Mouse (Mus musculus) c-Kit-negative CD71-positive TER-119-positive erythroid progenitor cells, embryonic 14.5 days (primary cell): Measurements from ENCODE around the gene Pla2g16.

Source experiments
- DNase-seq: peaks from one replicate; pipeline ENCODE4 v3.0.0-alpha.2; 2013; ENCODE audit warnings: low read depth, low spot score

The Pla2g16 gene

DNA sequence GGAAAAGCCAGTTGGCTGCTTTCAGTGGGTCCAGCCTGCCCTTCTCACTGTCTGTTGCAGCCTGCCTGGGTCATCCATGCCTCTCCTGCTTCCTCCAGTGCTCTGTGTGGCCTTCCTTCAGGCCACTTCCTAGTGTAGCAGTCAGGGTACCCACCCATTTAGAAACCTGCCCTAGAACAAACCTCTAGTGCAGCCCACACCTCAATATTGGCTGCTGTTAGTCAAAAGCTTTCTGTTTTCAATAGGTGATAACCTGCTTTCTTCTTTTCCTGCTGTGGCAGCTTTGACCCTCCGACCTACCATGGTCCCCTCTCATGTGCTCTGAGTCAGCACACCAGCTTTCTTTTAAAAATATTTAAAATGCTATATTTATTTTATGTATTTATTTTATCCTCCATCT lies 7.2 kb downstream of the Pla2g16 start:
- no peak for DNase-seq

DNA sequence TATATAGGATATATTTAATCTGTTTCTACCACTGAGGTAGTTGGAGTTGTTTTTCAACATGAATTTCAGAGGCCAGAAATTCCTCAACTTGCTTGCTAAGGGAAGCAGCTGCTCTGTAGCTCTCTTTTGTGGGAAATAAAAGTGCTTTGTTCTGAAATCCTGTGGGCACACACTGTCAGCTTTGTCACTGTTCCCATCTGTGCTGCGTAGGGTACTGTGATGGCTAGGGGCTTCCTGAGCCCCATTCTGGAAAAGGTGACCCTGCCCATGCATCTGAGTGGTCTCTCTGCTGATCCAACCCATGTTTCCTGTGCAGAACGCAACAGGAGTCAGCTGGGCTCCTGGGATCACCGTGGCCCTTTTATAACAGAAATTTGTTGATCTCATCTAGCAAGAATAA lies 9.6 kb downstream of the Pla2g16 start:
- DNase-seq: no peak

- DNase-seq: no peak
Observed at GRCm38 (mm10) chr19:7568364-7568763, 11.1 kb downstream of the Pla2g16 start.

DNA sequence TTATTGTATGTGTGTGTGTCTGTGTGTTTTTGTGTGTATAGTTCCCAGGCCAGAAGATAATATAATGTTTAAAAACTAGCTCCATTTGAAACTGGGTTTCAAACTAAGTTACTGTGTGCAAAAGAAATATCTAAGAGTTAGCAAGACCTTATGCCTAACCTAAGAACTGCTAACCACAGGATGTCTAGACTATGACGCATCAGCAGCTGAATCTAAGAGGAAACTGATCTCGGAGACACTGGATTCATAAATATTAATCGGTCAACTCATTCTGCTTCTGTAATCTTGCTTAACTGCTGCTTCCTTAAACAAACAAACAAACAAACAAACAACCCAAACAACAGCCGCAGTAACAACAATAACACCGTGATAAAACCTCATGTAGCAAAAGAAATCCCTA lies 12.4 kb downstream of the Pla2g16 start:
- no peak for DNase-seq

- no peak for DNase-seq
Observed at GRCm38 (mm10) chr19:7576180-7576579, 18.9 kb downstream of the Pla2g16 start.

GRCm38 (mm10) chr19:7577710-7578109 lies 20.5 kb downstream of the Pla2g16 start:
- no peak for DNase-seq

- no peak for DNase-seq
Observed at GRCm38 (mm10) chr19:7581042-7581441, 23.8 kb downstream of the Pla2g16 start.

DNA sequence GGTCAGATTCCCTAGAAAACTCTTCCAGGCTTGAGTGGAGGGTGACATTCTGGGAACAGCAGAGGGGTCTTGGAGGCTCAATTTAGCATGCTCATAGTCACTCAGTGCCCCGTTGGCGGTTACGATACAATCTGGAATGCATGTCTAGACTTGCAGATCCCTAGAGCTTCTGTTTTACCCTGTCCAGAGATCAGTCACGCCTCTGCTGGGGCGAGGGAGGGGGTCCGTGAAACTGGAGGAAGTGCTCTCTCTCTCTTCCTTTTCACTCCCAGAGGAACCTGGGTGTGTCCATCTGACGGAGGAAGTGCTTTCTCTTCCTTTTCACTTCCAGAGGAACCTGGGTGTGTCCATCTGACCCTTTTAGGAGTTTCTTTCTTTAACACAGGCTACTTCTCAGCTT lies 25.8 kb downstream of the Pla2g16 start:
- no peak for DNase-seq

GRCm38 (mm10) chr19:7583599-7583998 lies 26.3 kb downstream of the Pla2g16 start:
- no peak for DNase-seq

DNA sequence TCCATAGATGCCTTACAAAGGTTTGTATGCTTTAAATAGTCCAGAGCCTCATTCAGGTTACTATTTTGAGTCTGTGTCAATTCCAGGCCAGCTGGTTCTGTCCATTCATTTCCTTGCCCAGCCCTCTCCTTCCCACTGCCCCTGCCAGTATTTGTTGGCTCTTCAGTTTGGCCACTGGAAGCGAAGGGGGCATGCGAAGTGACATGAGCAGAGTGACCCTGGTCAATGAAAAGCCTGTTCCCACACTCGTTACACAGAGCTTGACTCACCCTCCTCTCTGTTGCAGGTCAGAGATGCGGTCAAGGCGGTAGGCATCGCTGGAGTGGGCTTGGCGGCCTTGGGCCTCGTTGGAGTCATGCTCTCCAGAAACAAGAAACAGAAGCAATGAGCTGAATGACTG lies 28.0 kb downstream of the Pla2g16 start:
- no peak for DNase-seq

DNA sequence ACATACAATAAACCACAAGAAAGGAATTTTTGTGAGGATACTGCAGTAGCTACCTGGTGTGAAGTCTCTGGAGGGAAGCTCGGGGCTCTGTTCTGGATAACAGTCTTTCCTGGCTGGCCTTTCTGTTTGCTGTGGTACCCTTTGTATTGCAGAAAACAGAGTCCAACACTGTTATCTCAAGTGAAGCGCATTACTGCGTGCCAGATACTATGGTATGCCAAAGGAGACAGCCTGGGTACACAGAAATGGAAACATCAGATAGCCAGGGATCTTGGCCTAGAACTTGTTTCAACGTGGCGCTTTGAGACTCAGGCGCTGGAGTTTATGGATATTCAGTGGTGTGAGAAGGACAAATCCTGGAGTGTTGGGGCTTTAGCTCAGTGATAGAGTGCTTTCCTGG lies 28.5 kb downstream of the Pla2g16 start:
- DNase-seq: no peak

- no peak for DNase-seq
Observed at GRCm38 (mm10) chr19:7590795-7591194, 33.5 kb downstream of the Pla2g16 start.

DNA sequence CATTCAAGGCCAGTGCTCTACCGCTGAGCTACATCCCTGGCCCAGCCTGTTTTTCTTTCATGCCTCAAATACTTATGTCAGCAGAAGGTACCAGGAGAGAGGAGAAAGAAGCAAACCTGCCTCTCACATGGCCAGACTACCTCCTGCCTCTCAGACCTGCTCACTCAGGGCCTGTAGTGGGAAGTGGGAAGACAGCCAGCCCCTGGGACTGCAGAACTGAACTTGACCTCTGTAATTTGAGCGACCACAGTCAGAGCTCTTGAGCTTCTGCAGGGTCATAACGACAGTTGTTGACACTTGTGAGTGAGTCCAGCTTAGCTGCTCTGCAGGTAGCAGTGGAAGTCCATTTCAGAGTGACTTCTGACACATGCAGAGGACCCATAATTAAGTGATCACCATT lies 34.8 kb downstream of the Pla2g16 start:
- no peak for DNase-seq

- peak; percentile 17 for DNase-seq
Observed at GRCm38 (mm10) chr19:7595534-7595933, 38.3 kb downstream of the Pla2g16 start.

GRCm38 (mm10) chr19:7598481-7598880 lies 41.2 kb downstream of the Pla2g16 start:
- DNase-seq: no peak

DNA sequence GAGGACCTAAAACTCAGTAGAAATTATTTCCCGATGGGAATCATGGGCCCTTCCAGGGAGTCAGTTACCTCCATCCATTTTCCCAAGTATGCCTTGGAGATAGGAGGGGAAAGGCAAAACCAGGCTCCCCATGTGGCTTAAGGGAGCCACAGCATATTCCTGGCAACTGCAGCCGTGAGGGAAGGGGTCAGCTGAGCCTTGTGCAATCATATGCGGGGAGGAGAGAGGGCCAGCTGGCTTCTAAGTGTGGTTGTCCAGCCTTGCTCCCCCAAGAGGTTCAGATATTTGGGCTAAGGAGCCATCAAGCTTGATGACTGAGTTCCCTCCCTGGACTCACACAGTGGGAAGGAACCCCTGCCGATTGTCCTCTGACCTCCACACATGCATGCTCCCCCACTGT lies 44.3 kb downstream of the Pla2g16 start:
- DNase-seq: no peak

GRCm38 (mm10) chr19:7604107-7604506 lies 46.8 kb downstream of the Pla2g16 start:
- DNase-seq: no peak

DNA sequence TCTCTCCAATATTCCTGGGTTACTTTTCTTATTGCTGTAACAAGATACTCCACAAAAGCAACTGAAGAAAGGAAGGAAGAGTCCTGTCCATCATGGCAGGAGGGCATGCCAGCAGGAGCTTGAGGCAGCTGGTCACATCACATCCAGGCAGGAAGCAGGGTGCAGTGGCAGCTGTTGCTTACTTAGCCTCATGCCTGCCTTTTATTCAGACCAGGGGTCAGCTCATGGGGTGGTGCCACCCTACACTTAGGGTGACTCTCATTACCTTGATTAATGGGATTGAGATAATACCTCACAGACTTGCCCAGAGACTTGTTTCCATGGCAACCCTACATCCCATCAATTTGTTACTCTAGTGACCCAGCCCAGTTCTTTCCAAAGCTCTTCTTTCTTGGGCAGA lies 47.8 kb downstream of the Pla2g16 start:
- DNase-seq: no peak

DNA sequence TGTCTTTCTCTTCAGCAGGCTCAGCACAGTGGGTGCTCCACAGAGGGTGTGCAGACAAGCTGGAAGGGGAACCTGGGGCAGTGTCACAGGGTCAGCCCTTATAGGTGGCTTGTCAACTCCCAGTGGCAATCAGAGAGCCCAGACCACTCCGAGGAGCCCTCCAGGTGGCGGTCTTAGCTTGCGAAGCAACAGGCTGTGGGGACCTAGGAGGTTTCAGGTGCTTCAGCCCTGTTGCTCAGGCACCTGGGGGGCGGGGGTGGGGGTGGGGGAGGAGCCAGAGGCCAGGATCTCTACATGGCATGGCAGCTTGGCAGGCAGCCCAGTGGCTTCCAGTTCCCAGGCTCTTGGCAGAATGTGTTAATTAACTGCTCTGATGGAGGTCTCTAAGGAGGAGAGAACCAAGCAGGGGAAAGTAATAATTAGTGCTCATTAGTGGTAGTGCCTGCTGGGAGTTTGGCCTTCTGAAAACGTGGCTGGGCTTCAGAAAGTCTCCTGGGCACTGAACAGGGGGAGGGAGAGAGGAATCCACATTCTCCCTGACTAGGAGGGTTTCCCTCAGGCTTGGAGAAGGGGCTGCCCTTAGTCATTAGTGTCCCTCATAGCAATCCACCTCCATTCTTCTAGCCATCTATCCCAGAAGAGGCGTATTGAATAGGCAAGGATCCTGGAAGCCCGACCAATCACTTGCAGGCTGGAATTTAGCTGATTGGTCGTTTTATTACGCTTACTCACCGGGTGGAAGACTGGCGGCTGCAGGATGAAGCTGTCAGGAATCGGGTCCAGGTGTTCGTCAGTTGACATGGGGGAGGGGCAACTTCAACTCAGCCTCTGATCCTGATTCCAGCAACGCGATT lies 48.9 kb downstream of the Pla2g16 start:
- DNase-seq: no peak

DNA sequence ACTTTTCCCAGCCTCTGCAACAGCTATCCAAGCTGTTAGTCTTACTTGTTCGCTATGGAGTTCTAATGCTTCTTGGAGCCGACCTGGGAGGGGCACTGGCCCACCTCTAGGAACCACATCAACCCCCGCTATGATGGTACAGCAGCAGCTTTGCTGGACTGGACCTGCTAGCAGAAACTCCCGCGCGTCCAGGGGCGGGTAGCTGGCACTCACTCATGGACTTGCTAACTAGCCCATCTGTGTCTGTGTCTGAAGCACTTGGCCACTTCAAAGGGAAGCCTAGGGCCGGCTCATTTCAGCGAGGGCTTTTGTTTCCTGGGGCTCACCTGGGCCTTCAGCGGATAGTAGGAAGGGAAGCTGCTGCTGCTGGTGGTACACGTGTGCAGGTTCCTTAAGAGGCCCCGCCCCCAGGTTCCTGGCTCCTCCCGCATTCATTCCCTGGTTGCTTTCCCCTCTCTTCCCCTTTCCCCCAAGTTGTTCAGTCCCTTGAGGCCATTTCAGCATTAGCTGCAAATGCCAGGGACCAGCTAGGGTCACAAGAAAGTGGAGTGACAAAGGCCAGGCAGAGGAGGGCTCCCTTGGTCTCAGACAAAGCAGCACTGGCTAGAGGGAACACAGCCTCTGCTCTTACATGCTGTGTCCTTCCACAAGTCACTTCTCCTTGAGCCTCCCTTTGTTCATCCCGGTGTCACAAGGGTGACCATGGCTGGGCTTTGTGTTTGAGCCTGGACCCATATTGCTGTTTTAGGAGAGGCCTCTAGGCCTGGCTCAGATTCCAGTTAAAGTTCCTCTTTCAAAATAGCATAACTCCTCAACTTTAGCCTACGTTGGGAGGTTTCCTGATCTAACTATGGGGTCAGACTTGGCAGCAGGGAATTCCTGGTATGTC lies 49.8 kb downstream of the Pla2g16 start, which contains the start of gene Lgals12:
Gene Lgals12, minus strand, starts transcription at position 393 of the 889 bp plus-strand sequence.
- DNase-seq: no peak

DNA sequence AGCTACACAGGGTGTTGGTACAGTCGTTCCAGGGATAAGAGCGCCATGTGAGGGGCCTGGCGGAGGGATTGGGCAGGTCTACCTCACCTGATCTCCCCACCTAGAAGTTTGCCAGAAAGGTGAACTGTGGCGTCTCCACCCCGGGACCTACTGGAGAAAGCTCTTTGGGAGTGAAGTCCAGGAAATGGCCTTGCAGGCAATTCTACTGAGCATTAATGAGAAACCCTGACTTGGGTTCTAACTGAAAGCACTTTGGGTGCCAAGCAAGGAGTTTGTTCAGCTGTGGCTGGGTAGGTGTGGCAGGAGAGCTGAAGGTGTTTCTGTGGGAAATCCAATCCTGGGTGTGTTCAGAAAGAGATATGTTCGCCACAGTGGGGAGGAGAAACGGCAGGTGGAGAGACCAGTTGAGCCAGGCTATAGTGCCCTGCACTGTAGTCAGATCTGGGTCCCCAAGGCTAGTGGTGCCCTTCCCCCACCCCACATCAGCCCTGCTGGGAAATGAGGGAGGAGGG lies 50.5 kb downstream of the Pla2g16 start:
- DNase-seq: no peak
